Mouse (Mus musculus) monocyte, adult 59 days (primary cell): ENCODE data around the gene Fibcd1. TPM values are rescaled to one million over a fixed set of nuclear protein-coding genes. Genes with fewer than 3 reads are reported as not detected.

ENCODE experiments used
- total RNA-seq, 2 experiments: library from RNA; stranded (reverse); gene quantifications; one replicate each; pipeline ENCODE4 v1.2.4; 2023

Gene Fibcd1
- total RNA-seq: not detected

DNA sequence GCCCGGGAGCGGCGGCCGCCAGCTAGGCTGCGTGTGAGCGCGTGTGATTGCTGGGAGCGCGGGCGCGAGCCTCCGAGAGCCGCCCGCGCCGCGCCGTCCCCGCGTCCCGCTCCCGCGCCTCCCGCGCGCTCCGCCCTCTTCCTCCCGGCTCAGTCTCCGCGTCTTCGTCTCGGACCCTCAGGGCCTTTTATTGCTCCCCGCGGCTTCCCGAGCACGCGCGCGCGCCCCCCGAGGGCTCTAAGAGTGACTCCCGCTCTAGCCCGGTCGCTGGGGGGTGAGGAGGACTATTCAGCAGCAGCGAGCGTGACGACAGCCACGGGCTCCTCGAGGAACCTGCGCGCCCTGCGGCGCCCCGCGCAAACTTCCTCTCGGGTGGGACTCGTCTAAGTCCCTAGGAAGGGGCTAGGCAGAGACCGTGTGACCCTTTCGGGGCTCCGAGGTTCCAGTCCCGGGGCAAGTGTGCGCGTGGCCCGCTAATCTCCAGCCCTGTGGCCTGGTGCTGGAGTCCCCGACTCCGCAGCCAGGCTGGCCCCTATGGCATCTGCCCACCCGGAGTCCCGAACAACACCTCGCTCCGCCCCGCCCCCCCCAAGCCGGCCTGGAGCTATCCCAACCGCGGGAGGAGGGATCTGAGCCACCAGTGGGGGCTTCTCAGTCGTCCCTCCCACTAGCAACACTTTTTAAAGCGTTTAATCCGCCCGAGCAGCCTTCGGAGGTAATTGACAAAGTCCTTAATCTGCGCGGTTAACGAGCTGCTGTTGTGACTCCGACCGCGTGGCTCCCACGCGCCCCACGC is at the start of gene Fibcd1:
Gene Fibcd1, minus strand, starts transcription at position 110 of the 796 bp plus-strand sequence.

DNA sequence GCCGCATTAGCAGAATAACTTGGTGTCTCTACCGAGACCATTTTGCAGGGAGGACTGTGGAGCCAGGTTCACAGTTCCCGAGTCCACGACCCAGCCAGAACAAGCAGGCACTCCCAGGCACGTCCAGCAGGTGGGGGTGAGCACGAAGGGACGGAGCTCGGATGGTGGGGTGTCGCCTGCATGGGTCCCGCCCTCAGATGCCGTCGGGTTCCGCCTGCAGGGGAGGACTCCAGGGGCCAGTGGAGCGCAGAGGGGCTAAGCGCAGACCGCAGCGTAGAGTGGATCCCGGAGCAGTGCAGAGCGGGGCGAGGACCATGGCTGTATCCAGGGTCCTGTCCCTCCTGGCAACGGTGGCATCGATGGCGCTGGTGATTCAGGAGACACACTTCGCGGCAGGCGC is 41.2 kb upstream of the Fibcd1 start, which contains the start of gene Lamc3:
Gene Lamc3, plus strand, starts transcription at position 262 of the 400 bp plus-strand sequence.

DNA sequence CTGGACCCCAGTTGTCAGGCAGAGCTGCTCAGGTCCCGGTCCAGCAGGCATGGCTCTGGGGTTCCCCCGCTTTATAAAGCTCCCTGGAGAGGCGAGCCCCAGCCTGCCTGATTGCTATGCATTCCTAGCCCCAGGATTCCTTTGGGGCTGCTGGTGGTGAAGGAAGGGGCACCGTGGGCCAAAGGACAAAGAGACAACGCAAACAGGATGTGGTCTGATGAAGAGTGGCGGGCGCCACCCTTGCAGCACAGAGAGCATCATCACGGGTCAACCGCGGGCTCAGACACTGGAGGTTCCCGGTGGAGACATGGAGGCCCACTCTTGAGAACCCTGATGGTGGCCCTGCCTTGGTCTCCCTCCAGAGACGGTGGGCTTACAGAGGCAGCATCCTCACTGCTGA is 35.4 kb downstream of the Fibcd1 start, which contains the start of gene Qrfp:
Gene Qrfp, minus strand, starts transcription at position 137 of the 400 bp plus-strand sequence.

Other genes with a start within 250 kb of the Fibcd1 start
- gene Prdm12, start 206.0 kb downstream of the Fibcd1 start, total RNA-seq: not detected
- gene Exosc2, start 175.3 kb downstream of the Fibcd1 start, total RNA-seq: 10 to 100 TPM; 13.7 to 14.5 TPM
- gene Abl1, start 157.6 kb downstream of the Fibcd1 start, total RNA-seq: 100 to 1,000 TPM; 119 to 131 TPM
- gene Qrfp, start 35.4 kb downstream of the Fibcd1 start, total RNA-seq: not detected
- under 1 TPM; 0.08 to 0.12 TPM for gene Lamc3, start 41.3 kb upstream of the Fibcd1 start, total RNA-seq
- under 1 TPM in 1 of 2 experiments, not detected in 1; 0.16 TPM for gene Aif1l, start 104.1 kb upstream of the Fibcd1 start, total RNA-seq
- gene Nup214, start 128.4 kb upstream of the Fibcd1 start, total RNA-seq: 100 to 1,000 TPM in 1 of 2 experiments, 10 to 100 TPM in 1; 78.7 to 102 TPM
- 10 to 100 TPM; 29.6 to 32.6 TPM for gene Fam78a, start 238.9 kb upstream of the Fibcd1 start, total RNA-seq
- gene Plpp7, start 249.5 kb upstream of the Fibcd1 start, total RNA-seq: 1 to 10 TPM in 1 of 2 experiments, under 1 TPM in 1; 0.79 to 1.9 TPM